Mouse (Mus musculus) midbrain, postnatal 0 days (tissue): ENCODE measurements around the gene Cebpz. TPM values are rescaled to one million over a fixed set of nuclear protein-coding genes. Genes with fewer than 3 reads are reported as not detected.
A peak's percentile ranks its signal among the peaks of the same experiment; 100 is the strongest.

Source experiments
- ATAC-seq: fragments of 200-750 bp; cut with Nextera tagmentation; 2 replicates; pipeline ENCODE4 v1.8.0; 2017; ENCODE audit warnings: moderate number of reproducible peaks, mild to moderate bottlenecking, moderate TSS enrichment, moderate library complexity; ENCODE audit not compliant: low FRiP score
- DNase-seq: peaks from one replicate; pipeline ENCODE4 v3.0.0-alpha.2; 2015; ENCODE audit warnings: low spot score
- H3K27ac ChIP-seq: fragments of 300-500 bp; sonication (generic); 2 replicates; pipeline ENCODE4 v1.5.1; 2014; ENCODE audit warnings: low read depth, mild to moderate bottlenecking, low read length, mixed read lengths
- H3K27me3 ChIP-seq: fragments of 300-500 bp; sonication (generic); 2 replicates; pipeline ENCODE4 v1.6.1; 2014; ENCODE audit warnings: low read length, control low read depth, mixed read lengths; ENCODE audit not compliant: insufficient read depth
- H3K36me3 ChIP-seq: fragments of 300-500 bp; sonication (generic); 2 replicates; pipeline ENCODE4 v1.6.1; 2014; ENCODE audit warnings: low read length, control low read depth, mixed read lengths; ENCODE audit not compliant: insufficient read depth
- H3K4me1 ChIP-seq: fragments of 300-500 bp; sonication (generic); 2 replicates; pipeline ENCODE4 v1.6.1; 2014; ENCODE audit warnings: mild to moderate bottlenecking, control low read depth, antibody characterized with exemption, low read length, mixed read lengths; ENCODE audit not compliant: insufficient read depth
- H3K4me2 ChIP-seq: fragments of 300-500 bp; sonication (generic); 2 replicates; pipeline ENCODE4 v1.6.1; 2014; ENCODE audit warnings: low read depth, mild to moderate bottlenecking, low read length, mixed read lengths; ENCODE audit not compliant: poor library complexity, severe bottlenecking
- H3K4me3 ChIP-seq: fragments of 300-500 bp; sonication (generic); 2 replicates; pipeline ENCODE4 v1.5.1; 2014; ENCODE audit warnings: low read depth, mild to moderate bottlenecking, low read length, moderate library complexity
- H3K9ac ChIP-seq: fragments of 300-500 bp; sonication (generic); replicated peaks from 2 replicates; pipeline ENCODE4 v1.6.1; 2014; ENCODE audit warnings: mild to moderate bottlenecking, low read length, moderate library complexity, mixed read lengths; ENCODE audit not compliant: poor library complexity, severe bottlenecking
- H3K9me3 ChIP-seq: fragments of 300-500 bp; sonication (generic); 2 replicates; pipeline ENCODE4 v1.6.1; 2016; ENCODE audit warnings: low read length, control low read depth
- CTCF ChIP-seq: IDR thresholded peaks from 2 replicates; pipeline ENCODE4 v1.5.1; 2016; ENCODE audit warnings: antibody characterized with exemption, mild to moderate bottlenecking
- WGBS: fragments of 180-500 bp; shearing (Covaris S2); extraction: QIAGEN DNeasy Blood & Tissue Kit; methylation state at CpG from one replicate; pipeline ENCODE4 v1.1.7; 2014; 5-methylcytosine and 5-hydroxymethylcytosine counted together
- polyA plus RNA-seq: library from polyadenylated mRNA; unstranded; fragments of >200 nt; fragmentation: Nextera tagmentation; extraction: Ambion mirVana; gene quantifications from 2 replicates; pipeline ENCODE4 v1.2.1, GENCODE M21; 2015
- total RNA-seq: library from RNA; depleted of rRNA; stranded (reverse); fragments of >200 nt; gene quantifications from 2 replicates; pipeline ENCODE4 v1.2.3, GENCODE M21; 2014

Cebpz gene
- total and polyA plus RNA-seq, 2 experiments from 2014 or later: 18.4 to 46.2 TPM

DNA sequence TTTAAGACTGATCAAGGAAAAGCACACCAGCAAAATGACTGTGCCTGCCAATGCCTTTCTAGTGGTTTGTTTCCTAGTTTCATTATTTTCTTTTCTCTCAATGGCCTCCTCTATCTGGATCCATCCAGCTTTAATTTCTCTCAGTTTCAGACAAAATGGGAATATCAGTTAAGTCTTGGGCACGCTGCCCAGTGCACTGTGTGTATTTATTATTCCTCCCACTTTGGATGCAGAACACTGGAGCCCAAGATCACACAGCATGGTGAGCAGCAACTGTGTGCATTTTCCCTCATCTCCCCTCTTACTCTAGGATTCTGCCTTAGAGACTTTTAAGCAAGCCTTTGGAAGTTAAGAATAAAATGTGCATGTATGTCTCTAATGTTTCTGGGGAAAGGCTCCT is 27.5 kb upstream of the Cebpz start:
- DNase-seq (peak; percentile 49), ATAC-seq (no peak)
- Histone ChIP-seq H3K4me3 (no peak overlapping the region), H3K4me1 (no peaks in the 10 kb centered on the region), H3K9ac (no peak overlapping the region), H3K27me3 (no peaks in the 10 kb centered on the region), H3K4me2 (no peak overlapping the region), H3K36me3 (no peaks in the 10 kb centered on the region; the same call in 1 of the 2 replicates), H3K27ac (no peak overlapping the region), H3K9me3 (no peaks in the 10 kb centered on the region)
- WGBS: 87% methylated on average over 1 of the region's 1 CpGs
- no peak for TF ChIP-seq CTCF

DNA sequence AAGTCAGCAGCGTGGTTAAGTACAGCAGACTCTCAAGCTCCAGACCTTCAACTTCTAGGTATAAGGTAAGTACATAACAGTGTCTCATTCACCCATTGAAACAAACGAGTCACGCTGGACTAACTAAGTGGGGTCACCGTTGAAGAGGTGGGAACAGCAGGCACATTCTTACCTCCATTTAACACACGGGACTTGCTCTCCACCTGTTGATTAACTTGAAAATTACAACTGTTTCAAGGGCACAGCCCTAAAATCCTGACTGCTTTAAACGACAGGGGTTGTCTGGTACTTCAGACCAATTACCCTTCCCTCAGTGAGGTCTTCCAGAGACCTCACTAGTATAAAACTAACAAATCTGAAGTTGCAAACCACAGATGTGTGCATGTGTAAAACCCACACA is 22.6 kb upstream of the Cebpz start:
- ATAC-seq (no peak), DNase-seq (no peak)
- Histone ChIP-seq H3K4me1 (no peaks in the 10 kb centered on the region), H3K27ac (no peak overlapping the region), H3K4me3 (no peak overlapping the region), H3K27me3 (no peaks in the 10 kb centered on the region), H3K36me3 (peaks cover 3% of the 10 kb centered on the region; the same call in 1 of the 2 replicates), H3K9me3 (no peaks in the 10 kb centered on the region), H3K9ac (no peak overlapping the region), H3K4me2 (no peak overlapping the region)
- 86% methylated on average over 6 of the region's 6 CpGs for WGBS
- TF ChIP-seq CTCF: no peak

DNA sequence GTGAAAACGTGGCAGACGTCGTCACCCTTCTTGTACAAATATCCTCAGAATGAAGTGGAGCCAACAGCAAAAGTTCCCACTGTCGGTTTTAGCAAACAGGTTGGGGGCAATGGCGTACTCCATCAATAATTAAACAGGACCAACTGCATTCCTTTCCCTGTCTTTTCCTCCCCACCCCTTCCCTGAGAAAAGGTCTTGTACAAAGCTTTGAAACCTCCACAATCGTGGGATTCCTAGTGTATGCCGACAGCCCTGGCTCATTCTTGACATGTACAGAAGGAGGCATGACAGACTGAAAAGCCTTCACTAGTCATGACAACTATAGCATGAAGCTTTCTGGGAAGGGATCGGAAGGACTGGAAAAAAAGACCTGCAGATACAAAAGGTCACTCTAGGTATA is 16.4 kb upstream of the Cebpz start:
- TF ChIP-seq CTCF: no peak
- H3K36me3 ChIP-seq: 0 out of 2 replicates have a peak, but pooled peaks cover 10% of the 10 kb centered on the region
- H3K9ac ChIP-seq: no peak overlapping the region
- no peaks in the 10 kb centered on the region for H3K4me1 ChIP-seq
- DNase-seq: no peak
- no peak overlapping the region for H3K4me2 ChIP-seq
- WGBS: 94% methylated on average over 8 of the region's 8 CpGs
- ATAC-seq: no peak
- no peaks in the 10 kb centered on the region for H3K9me3 ChIP-seq
- no peaks in the 10 kb centered on the region for H3K27me3 ChIP-seq
- H3K27ac ChIP-seq: no peak overlapping the region
- no peak overlapping the region for H3K4me3 ChIP-seq

DNA sequence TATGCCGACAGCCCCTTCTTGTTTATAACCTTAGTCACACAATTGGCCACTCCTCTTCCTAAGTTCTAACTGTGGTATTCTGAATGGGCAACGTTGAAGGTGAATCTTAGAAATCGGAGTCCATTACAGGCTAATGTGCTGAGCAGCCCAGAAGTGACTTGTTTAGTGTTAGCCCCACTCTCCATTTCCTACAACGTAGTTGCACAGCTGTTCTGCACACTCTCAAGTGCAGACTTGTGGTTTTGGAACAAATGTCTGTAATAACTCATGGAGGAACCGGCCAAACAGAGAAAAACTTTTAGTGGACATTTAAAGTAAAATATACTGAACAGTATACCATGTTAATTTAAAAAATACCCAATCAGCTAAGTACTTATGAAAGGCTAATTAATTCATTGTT is 15.2 kb upstream of the Cebpz start:
- no peak overlapping the region for H3K4me2 ChIP-seq
- H3K27me3 ChIP-seq: no peaks in the 10 kb centered on the region
- DNase-seq (no peak), ATAC-seq (no peak)
- H3K4me1 ChIP-seq: no peaks in the 10 kb centered on the region
- H3K4me3 ChIP-seq: no peak overlapping the region
- WGBS: 91% methylated on average over 5 of the region's 5 CpGs
- no peak for TF ChIP-seq CTCF
- H3K9me3 ChIP-seq: no peaks in the 10 kb centered on the region
- H3K9ac ChIP-seq: no peak overlapping the region
- 0 out of 2 replicates have a peak, but pooled peaks cover 10% of the 10 kb centered on the region for H3K36me3 ChIP-seq
- no peak overlapping the region for H3K27ac ChIP-seq

DNA sequence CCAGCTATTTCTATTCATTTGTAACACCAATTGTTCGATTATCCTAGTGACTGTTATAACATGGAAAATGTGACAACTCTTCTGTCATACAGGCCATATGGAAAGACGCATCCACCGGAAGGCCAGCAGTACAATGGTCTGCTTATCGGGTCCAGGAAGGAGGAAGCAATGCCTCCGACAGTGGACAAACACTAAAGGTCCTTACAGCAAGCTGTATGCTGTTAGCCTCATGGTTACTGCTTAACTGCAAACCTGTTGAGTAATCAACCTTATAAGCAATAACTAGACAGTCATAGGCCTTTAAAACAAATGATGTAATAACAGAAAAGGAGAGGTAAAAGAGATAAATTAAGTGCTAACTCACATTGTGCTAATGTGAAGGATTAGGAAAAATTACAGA is 14.4 kb upstream of the Cebpz start:
- H3K27ac ChIP-seq: no peak overlapping the region
- DNase-seq (no peak), ATAC-seq (no peak)
- H3K4me1 ChIP-seq: no peaks in the 10 kb centered on the region
- 97% methylated on average over 5 of the region's 5 CpGs for WGBS
- no peak overlapping the region for H3K4me3 ChIP-seq
- H3K9ac ChIP-seq: no peak overlapping the region
- H3K4me2 ChIP-seq: no peak overlapping the region
- H3K36me3 ChIP-seq: peaks cover 17% of the 10 kb centered on the region; the same call in 1 of the 2 replicates
- no peaks in the 10 kb centered on the region for H3K27me3 ChIP-seq
- H3K9me3 ChIP-seq: no peaks in the 10 kb centered on the region
- no peak for TF ChIP-seq CTCF

DNA sequence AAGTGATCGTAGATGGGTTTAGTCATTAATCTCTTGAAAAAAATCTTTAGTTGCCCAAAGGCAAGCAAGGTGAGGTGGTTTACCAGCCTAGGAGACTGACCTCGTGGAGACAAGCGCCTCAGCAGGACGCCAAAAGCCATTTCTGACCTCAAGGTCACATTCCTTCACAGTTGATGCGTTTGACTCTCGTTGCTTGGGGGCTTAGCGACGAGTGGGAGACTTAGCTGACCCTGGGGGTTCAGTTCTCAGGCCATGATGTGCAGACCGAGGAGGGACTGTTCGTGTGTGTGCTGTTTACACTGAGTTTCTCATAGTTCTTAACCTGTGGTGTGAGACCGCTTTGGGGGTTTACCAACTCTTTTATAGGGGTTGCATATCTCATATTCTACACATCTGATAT is 5.7 kb upstream of the Cebpz start:
- H3K9me3 ChIP-seq: no peaks in the 10 kb centered on the region
- ATAC-seq (no peak), DNase-seq (no peak)
- H3K4me3 ChIP-seq: no peak overlapping the region
- peaks cover 47% of the 10 kb centered on the region for H3K36me3 ChIP-seq
- H3K27ac ChIP-seq: no peak overlapping the region
- H3K4me2 ChIP-seq: no peak overlapping the region
- 50% methylated on average over 11 of the region's 11 CpGs for WGBS
- H3K27me3 ChIP-seq: no peaks in the 10 kb centered on the region
- H3K4me1 ChIP-seq: no peaks in the 10 kb centered on the region
- no peak for TF ChIP-seq CTCF
- no peak overlapping the region for H3K9ac ChIP-seq
